Mouse (Mus musculus): ENCODE data around the gene Gm13090. TPM values are rescaled to one million over a fixed set of nuclear protein-coding genes. Genes with fewer than 3 reads are reported as not detected.

Gene Gm13090
- polyA plus RNA-seq, 1 experiment from 2014 or later: not detected

- 2% methylated on average over 18 of the region's 20 CpGs for WGBS
- H3K9ac ChIP-seq: peak overlapping the region; percentile 52
- H3K27me3 ChIP-seq: peaks cover 26% of the 10 kb centered on the region
- H3K4me2 ChIP-seq (replicated peaks): peak overlapping the region; percentile 52
- peak; percentile 79 for ATAC-seq (ENCODE audit: low FRiP score)
- peaks cover 40% of the 10 kb centered on the region for H3K4me1 ChIP-seq
- peak overlapping the region; percentile 97 for H3K27ac ChIP-seq
- H3K9me3 ChIP-seq (replicated peaks): peaks cover 17% of the 10 kb centered on the region
- peak overlapping the region; percentile 12; the same call in 1 of the 2 replicates for H3K4me3 ChIP-seq
- H3K36me3 ChIP-seq: 0 out of 2 replicates have a peak, but pooled peaks cover 3% of the 10 kb centered on the region
Measured at GRCm38 (mm10) chr4:151140368-151140982, 51.1 kb downstream of the Gm13090 start.

Other genes starting within 250 kb of the Gm13090 start
- gene Errfi1, start 235.7 kb upstream of the Gm13090 start, polyA plus RNA-seq (2016; fragmentation: Nextera tagmentation; extraction: Ambion mirVana): 29.9 and 31.2 TPM in 2 replicates
- 336 and 340 TPM in 2 replicates for gene Park7, start 175.1 kb upstream of the Gm13090 start, polyA plus RNA-seq (2016; fragmentation: Nextera tagmentation; extraction: Ambion mirVana)
- 0.30 and 0.31 TPM in 2 replicates for gene Tnfrsf9, start 175.0 kb upstream of the Gm13090 start, polyA plus RNA-seq (2016; fragmentation: Nextera tagmentation; extraction: Ambion mirVana)
- gene Uts2, start 92.5 kb upstream of the Gm13090 start, polyA plus RNA-seq (2016; fragmentation: Nextera tagmentation; extraction: Ambion mirVana): not detected in 2 replicates
- gene Per3, start 44.9 kb upstream of the Gm13090 start, polyA plus RNA-seq (2016; fragmentation: Nextera tagmentation; extraction: Ambion mirVana): 5.6 and 6.0 TPM in 2 replicates
- gene Vamp3, start 31.6 kb upstream of the Gm13090 start, polyA plus RNA-seq (2016; fragmentation: Nextera tagmentation; extraction: Ambion mirVana): 85.7 and 86.3 TPM in 2 replicates